Mouse (Mus musculus): ENCODE data around the gene Kif3c.

Gene Kif3c

GRCm38 (mm10) chr12:3425375-3426341 lies 60.7 kb downstream of the Kif3c start:
- DNase-seq: peak; percentile 53

- peak; percentile 100 for DNase-seq
Measured at GRCm38 (mm10) chr12:3426530-3427034, 61.6 kb downstream of the Kif3c start, which contains the start of gene Asxl2. Gene Asxl2, plus strand, starts transcription at chr12:3426857.

- peak; percentile 81 for DNase-seq
Measured at GRCm38 (mm10) chr12:3427067-3427889, 62.3 kb downstream of the Kif3c start.

- peak; percentile 37 for DNase-seq
Measured at GRCm38 (mm10) chr12:3427891-3428775, 63.2 kb downstream of the Kif3c start.

- peak; percentile 32 for DNase-seq
Measured at GRCm38 (mm10) chr12:3429681-3430442, 64.9 kb downstream of the Kif3c start.

GRCm38 (mm10) chr12:3430443-3430753 lies 65.5 kb downstream of the Kif3c start:
- DNase-seq: no peak

- DNase-seq: no peak
Measured at GRCm38 (mm10) chr12:3430985-3431384, 66.1 kb downstream of the Kif3c start.

GRCm38 (mm10) chr12:3433736-3434135 lies 68.8 kb downstream of the Kif3c start:
- DNase-seq: no peak

- no peak for DNase-seq
Measured at GRCm38 (mm10) chr12:3436446-3436845, 71.5 kb downstream of the Kif3c start.

GRCm38 (mm10) chr12:3437815-3438214 lies 72.9 kb downstream of the Kif3c start:
- DNase-seq: no peak

GRCm38 (mm10) chr12:3440916-3441315 lies 76.0 kb downstream of the Kif3c start:
- DNase-seq: no peak

- DNase-seq: no peak
Measured at GRCm38 (mm10) chr12:3441361-3441760, 76.4 kb downstream of the Kif3c start.

- DNase-seq: no peak
Measured at GRCm38 (mm10) chr12:3453554-3453953, 88.6 kb downstream of the Kif3c start.

Measured in cerebellum, adult 11-12 months (tissue).